Mouse (Mus musculus) forebrain, embryonic 16.5 days (tissue): ENCODE measurements at regions not wholly inside any gene's neighbourhood (a gene's known extent, or its start where the extent isn't known, plus 50 kb on each side); places are given as distances from the start of the nearest gene placed in this dataset.

Experiments used
- ATAC-seq: fragments of 200-750 bp; cut with Nextera tagmentation; 2 replicates; pipeline ENCODE4 v1.8.0; 2017; ENCODE audit warnings: mild to moderate bottlenecking, moderate library complexity
- H3K27ac ChIP-seq: fragments of 300-500 bp; sonication (generic); 2 replicates; pipeline ENCODE4 v1.5.1; 2014; ENCODE audit warnings: low read length, control low read depth
- H3K27me3 ChIP-seq: fragments of 300-500 bp; sonication (generic); replicated peaks from 2 replicates; pipeline ENCODE4 v1.6.1; 2014; ENCODE audit warnings: low read length; ENCODE audit not compliant: control insufficient read depth, insufficient read depth
- H3K36me3 ChIP-seq: fragments of 300-500 bp; sonication (generic); 2 replicates; pipeline ENCODE4 v1.6.1; 2014; ENCODE audit not compliant: control insufficient read depth, insufficient read depth
- H3K4me1 ChIP-seq: fragments of 300-500 bp; sonication (generic); replicated peaks from 2 replicates; pipeline ENCODE4 v1.6.1; 2014; ENCODE audit warnings: low read length; ENCODE audit not compliant: control insufficient read depth, insufficient read depth
- H3K4me2 ChIP-seq: fragments of 300-500 bp; sonication (generic); 2 replicates; pipeline ENCODE4 v1.6.1; 2014; ENCODE audit warnings: mild to moderate bottlenecking, low read length, control low read depth
- H3K4me3 ChIP-seq: fragments of 300-500 bp; sonication (generic); replicated peaks from 2 replicates; pipeline ENCODE4 v1.5.1; 2014; ENCODE audit warnings: mild to moderate bottlenecking, low read length, control low read depth
- H3K9ac ChIP-seq: fragments of 300-500 bp; sonication (generic); replicated peaks from 2 replicates; pipeline ENCODE4 v1.6.1; 2014; ENCODE audit warnings: low read depth, low read length, control low read depth
- H3K9me3 ChIP-seq: fragments of 300-500 bp; sonication (generic); 2 replicates; pipeline ENCODE4 v1.6.1; 2016; ENCODE audit warnings: low read length; ENCODE audit not compliant: control insufficient read depth
- WGBS: fragments of 180-500 bp; shearing (Covaris S2); extraction: QIAGEN DNeasy Blood & Tissue Kit; methylation state at CpG from one replicate; pipeline ENCODE4 v1.1.7; 2014; 5-methylcytosine and 5-hydroxymethylcytosine counted together

- no peak for ATAC-seq
- Histone ChIP-seq H3K4me1 (no peaks in the 10 kb centered on the region), H3K27me3 (no peaks in the 10 kb centered on the region), H3K36me3 (no peaks in the 10 kb centered on the region), H3K4me2 (no peak overlapping the region), H3K9ac (no peak overlapping the region), H3K27ac (no peak overlapping the region), H3K4me3 (no peak overlapping the region), H3K9me3 (no peaks in the 10 kb centered on the region)
- 79% methylated on average over 9 of the region's 9 CpGs for WGBS
These were observed 222.8 kb downstream of the 1500009L16Rik start for GRCm38 (mm10) chr10:83945503-83945902.

DNA sequence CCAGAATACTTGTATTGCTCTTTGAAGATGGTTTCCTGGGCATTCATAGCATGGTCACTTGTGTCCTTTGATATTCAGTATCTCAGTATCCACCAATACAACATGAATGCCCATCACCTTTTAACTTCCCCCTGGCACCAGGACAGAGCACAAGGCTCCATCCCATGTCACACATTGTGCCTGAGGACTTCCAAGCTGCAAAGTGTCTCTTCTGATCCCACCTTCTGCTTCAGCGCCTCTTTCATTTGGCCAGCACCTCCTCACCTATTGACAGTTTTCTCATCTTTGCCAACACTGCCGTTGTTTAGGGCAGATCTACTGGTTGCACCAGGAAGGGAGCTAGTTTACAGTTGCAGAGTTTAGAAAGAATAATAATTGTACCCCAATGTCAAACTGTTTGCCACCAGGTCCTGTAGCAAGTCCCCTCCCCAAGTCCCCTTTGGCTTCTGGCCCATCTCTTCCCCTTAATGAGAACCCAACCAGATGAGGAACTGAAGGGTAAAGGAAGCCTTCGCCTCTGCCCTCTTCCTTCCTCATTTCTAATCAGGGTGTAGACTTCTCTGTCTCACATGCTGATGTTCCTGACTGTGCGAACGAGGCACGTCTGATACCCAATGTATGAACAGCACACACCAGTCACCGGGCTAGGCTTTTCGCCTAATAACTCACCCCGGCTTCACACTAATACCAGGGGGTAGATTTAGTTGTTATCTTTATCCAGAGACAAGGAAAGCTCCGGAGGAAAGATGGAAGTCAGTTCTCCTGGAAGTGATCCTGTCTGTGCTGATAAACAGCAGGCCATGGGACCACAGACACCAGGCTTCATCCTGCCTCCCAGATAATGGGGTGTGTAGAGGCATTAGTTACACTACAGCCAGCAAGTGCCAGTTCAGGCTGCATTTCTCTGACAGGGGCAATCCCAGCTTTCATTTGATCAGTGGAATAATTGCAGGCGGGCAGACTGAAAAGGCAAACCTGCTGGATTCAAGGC, 223.8 kb downstream of the 1500009L16Rik start:
- Histone ChIP-seq H3K27ac (no peak overlapping the region), H3K9me3 (no peaks in the 10 kb centered on the region)
- WGBS, result 83% methylated on average over 11 of the region's 11 CpGs

GRCm38 (mm10) chr10:83957118-83957759, 234.6 kb downstream of the 1500009L16Rik start:
- ATAC-seq, result no peak
- Histone ChIP-seq H3K27ac (no peak overlapping the region), H3K36me3 (no peaks in the 10 kb centered on the region), H3K4me2 (no peak overlapping the region), H3K4me1 (no peaks in the 10 kb centered on the region), H3K27me3 (no peaks in the 10 kb centered on the region), H3K4me3 (no peak overlapping the region), H3K9ac (no peak overlapping the region), H3K9me3 (no peaks in the 10 kb centered on the region)
- WGBS, result 42% methylated on average over 18 of the region's 18 CpGs

More for the DNA sequence above, 223.8 kb downstream of the 1500009L16Rik start:
- H3K36me3 ChIP-seq, result no peaks in the 10 kb centered on the region
- H3K4me1 ChIP-seq, result no peaks in the 10 kb centered on the region
- no peak overlapping the region for H3K4me3 ChIP-seq
- H3K4me2 ChIP-seq, result no peak overlapping the region
- ATAC-seq, result no peak
- H3K9ac ChIP-seq, result no peak overlapping the region
- H3K27me3 ChIP-seq, result no peaks in the 10 kb centered on the region

DNA sequence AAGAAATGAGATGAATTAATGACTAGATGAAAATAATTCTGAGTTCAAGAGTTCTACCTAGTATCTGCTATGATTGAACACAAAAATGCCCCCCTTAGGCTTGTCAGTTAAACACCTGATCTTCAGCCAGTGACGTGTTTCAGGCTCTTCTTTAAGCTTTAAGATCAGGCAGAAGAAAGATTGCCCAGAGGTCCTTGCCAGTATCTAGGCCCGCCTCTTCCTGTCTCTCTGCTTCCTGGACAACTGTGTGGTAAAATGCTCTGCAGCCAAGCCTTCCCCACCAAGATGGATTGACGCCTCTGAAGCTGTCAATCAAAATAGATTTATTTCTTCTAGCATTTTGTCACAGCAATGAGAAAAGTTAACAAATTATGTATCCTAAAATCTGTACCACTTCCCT, 235.7 kb downstream of the 1500009L16Rik start:
- no peak for ATAC-seq
- Histone ChIP-seq H3K4me3 (no peak overlapping the region), H3K36me3 (no peaks in the 10 kb centered on the region), H3K9ac (no peak overlapping the region), H3K4me2 (no peak overlapping the region), H3K9me3 (no peaks in the 10 kb centered on the region), H3K27ac (no peak overlapping the region), H3K27me3 (no peaks in the 10 kb centered on the region), H3K4me1 (no peaks in the 10 kb centered on the region; the same call in 1 of the 2 replicates)
- whole genome bisulfite sequencing, result 84% methylated on average over 3 of the region's 3 CpGs

DNA sequence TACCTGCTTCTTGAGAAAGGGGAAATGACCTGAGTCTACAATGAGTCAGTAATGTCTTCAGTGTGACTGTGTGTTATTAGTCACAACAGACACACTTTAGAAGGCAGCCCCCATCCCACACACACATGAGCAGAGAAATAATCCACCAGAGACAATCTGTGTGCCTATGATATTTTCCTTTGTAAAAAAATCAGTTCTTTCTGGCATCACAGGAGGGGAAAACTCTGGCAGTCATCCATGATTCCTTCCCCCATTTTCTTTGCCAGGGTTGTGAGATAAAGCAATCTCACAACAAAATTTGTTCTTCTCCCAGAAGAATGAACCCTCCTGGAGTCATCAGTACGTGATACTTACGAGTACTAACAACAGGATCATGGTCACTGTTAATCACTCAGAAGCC, 236.2 kb downstream of the 1500009L16Rik start:
- Histone ChIP-seq H3K9ac (no peak overlapping the region), H3K4me3 (no peak overlapping the region), H3K27me3 (no peaks in the 10 kb centered on the region), H3K27ac (no peak overlapping the region), H3K9me3 (no peaks in the 10 kb centered on the region), H3K4me1 (no peaks in the 10 kb centered on the region; the same call in 1 of the 2 replicates), H3K4me2 (no peak overlapping the region), H3K36me3 (no peaks in the 10 kb centered on the region)
- no peak for ATAC-seq
- 49% methylated on average over 2 of the region's 2 CpGs for WGBS

GRCm38 (mm10) chr10:83963232-83963760, 240.6 kb downstream of the 1500009L16Rik start:
- no peaks in the 10 kb centered on the region for H3K9me3 ChIP-seq
- H3K9ac ChIP-seq, result no peak overlapping the region
- no peaks in the 10 kb centered on the region for H3K27me3 ChIP-seq
- no peak overlapping the region for H3K4me2 ChIP-seq
- H3K4me3 ChIP-seq, result no peak overlapping the region
- no peaks in the 10 kb centered on the region for H3K36me3 ChIP-seq
- ATAC-seq, result no peak
- H3K4me1 ChIP-seq, result peaks cover 17% of the 10 kb centered on the region
- WGBS, result 85% methylated on average over 12 of the region's 12 CpGs
- no peak overlapping the region for H3K27ac ChIP-seq

- Histone ChIP-seq H3K9ac (no peak overlapping the region), H3K27ac (no peak overlapping the region), H3K27me3 (no peaks in the 10 kb centered on the region), H3K4me3 (no peak overlapping the region), H3K9me3 (no peaks in the 10 kb centered on the region), H3K36me3 (no peaks in the 10 kb centered on the region), H3K4me1 (peaks cover 17% of the 10 kb centered on the region), H3K4me2 (no peak overlapping the region)
- WGBS, result 10% methylated on average over 12 of the region's 12 CpGs
- peak; percentile 38; the same call in 1 of the 2 replicates for ATAC-seq
These were observed 241.3 kb downstream of the 1500009L16Rik start for GRCm38 (mm10) chr10:83963779-83964643.

DNA sequence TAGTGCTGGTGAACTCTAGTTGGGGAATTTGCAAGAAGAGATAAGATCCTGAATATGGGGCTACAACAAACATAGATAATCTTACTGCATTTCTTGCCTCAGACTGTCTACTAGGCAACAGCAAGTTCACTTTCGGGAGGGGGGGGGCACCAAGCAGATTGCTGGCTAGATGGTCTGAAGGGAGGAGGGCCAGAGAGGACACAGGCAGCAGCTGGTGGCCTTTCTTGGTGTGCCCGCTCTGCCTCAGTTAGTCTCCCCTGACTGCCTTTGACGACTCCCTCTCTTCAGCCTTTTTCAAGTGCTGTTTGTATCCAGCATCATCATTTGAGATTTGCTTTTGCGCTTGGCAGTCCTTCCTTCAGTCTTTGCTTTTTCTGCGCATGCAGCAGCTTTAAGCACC, 242.2 kb downstream of the 1500009L16Rik start:
- H3K36me3 ChIP-seq, result no peaks in the 10 kb centered on the region
- H3K9ac ChIP-seq, result no peak overlapping the region; the same call in 1 of the 2 replicates
- 22% methylated on average over 5 of the region's 5 CpGs for WGBS
- ATAC-seq, result 0 out of 2 replicates have a peak, but pooled peaks have one; percentile 23
- H3K27me3 ChIP-seq, result no peaks in the 10 kb centered on the region
- peaks cover 17% of the 10 kb centered on the region for H3K4me1 ChIP-seq
- H3K4me3 ChIP-seq, result no peak overlapping the region
- 0 out of 2 replicates have a peak overlapping the region, but pooled peaks have one; percentile 26 for H3K27ac ChIP-seq
- no peak overlapping the region for H3K4me2 ChIP-seq
- H3K9me3 ChIP-seq, result no peaks in the 10 kb centered on the region
